Mouse (Mus musculus) liver, postnatal 0 days (tissue): ENCODE measurements at regions not wholly inside any gene's neighbourhood (a gene's known extent, or its start where the extent isn't known, plus 50 kb on each side); places are given as distances from the start of the nearest gene placed in this dataset.

Experiments
- ATAC-seq: fragments of 200-750 bp; cut with Nextera tagmentation; 2 replicates; pipeline ENCODE4 v1.8.0; 2017; ENCODE audit warnings: mild to moderate bottlenecking, moderate library complexity
- DNase-seq: peaks from one replicate; pipeline ENCODE4 v3.0.0-alpha.2; 2016
- H3K27ac ChIP-seq: fragments of 300-500 bp; sonication (generic); 2 replicates; pipeline ENCODE4 v1.5.1; 2014; ENCODE audit warnings: antibody characterized with exemption, moderate library complexity, mild to moderate bottlenecking, low read depth
- H3K27me3 ChIP-seq: fragments of 300-500 bp; sonication (generic); 2 replicates; pipeline ENCODE4 v1.6.1; 2014; ENCODE audit warnings: low read length, control low read depth, mixed read lengths; ENCODE audit not compliant: insufficient read depth
- H3K36me3 ChIP-seq: fragments of 300-500 bp; sonication (generic); replicated peaks from 2 replicates; pipeline ENCODE4 v1.6.1; 2014; ENCODE audit warnings: mild to moderate bottlenecking, control low read depth, low read length, moderate library complexity, mixed read lengths; ENCODE audit not compliant: insufficient read depth
- H3K4me1 ChIP-seq: fragments of 300-500 bp; sonication (generic); 2 replicates; pipeline ENCODE4 v1.6.1; 2014; ENCODE audit warnings: antibody characterized with exemption, mild to moderate bottlenecking, control low read depth; ENCODE audit not compliant: insufficient read depth
- H3K4me2 ChIP-seq: fragments of 300-500 bp; sonication (generic); 2 replicates; pipeline ENCODE4 v1.6.1; 2014; ENCODE audit warnings: low read depth, mild to moderate bottlenecking, low read length, moderate library complexity, mixed read lengths
- H3K4me3 ChIP-seq: fragments of 300-500 bp; sonication (generic); 2 replicates; pipeline ENCODE4 v1.5.1; 2014; ENCODE audit warnings: low read depth, low read length
- H3K9ac ChIP-seq: fragments of 300-500 bp; sonication (generic); replicated peaks from 2 replicates; pipeline ENCODE4 v1.6.1; 2014; ENCODE audit warnings: mild to moderate bottlenecking, moderate library complexity
- H3K9me3 ChIP-seq: fragments of 300-500 bp; sonication (generic); 2 replicates; pipeline ENCODE4 v1.6.1; 2016; ENCODE audit warnings: mild to moderate bottlenecking, control low read depth, low read length, mixed read lengths
- CTCF ChIP-seq: sonication (generic); IDR thresholded peaks from 2 replicates; pipeline ENCODE4 v1.5.1; 2016; ENCODE audit warnings: antibody characterized with exemption, low read depth
- EP300 ChIP-seq: IDR thresholded peaks from 2 replicates; pipeline ENCODE4 v1.6.1; 2016; ENCODE audit warnings: antibody characterized with exemption, low read depth, mild to moderate bottlenecking
- WGBS: fragments of 180-500 bp; shearing (Covaris S2); extraction: QIAGEN DNeasy Blood & Tissue Kit; methylation state at CpG from one replicate; pipeline ENCODE4 v1.1.7; 2014; ENCODE audit not compliant: insufficient replicate concordance; 5-methylcytosine and 5-hydroxymethylcytosine counted together

DNA sequence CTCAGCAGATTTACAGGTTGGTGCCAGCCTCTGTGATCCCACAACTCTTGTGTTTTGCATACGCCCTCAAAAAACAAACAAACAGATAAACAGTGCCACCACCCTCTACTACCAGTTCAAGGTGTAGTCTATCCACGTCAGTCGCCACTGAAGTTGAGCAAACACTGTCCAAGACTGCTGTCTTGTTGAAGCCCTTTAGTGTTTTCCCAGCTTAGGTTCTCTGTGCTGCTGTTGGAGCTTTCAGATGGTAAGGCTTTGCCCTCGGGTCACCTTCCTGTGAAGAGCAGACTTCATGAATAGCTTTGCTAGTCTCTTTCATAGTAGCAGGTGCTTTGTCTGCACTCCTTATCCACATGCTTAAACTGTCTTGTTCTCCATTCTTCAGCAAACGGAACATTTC, 93.0 kb upstream of the Rmdn2 start:
- WGBS: 70% methylated on average over 5 of the region's 5 CpGs

GRCm38 (mm10) chr17:79519356-79519755, 92.3 kb upstream of the Rmdn2 start:
- no peak for TF ChIP-seq EP300
- TF ChIP-seq CTCF: no peak
- Histone ChIP-seq H3K27me3 (no peaks in the 10 kb centered on the region), H3K9ac (no peak overlapping the region), H3K4me3 (no peak overlapping the region), H3K4me1 (no peaks in the 10 kb centered on the region), H3K27ac (no peak overlapping the region), H3K4me2 (no peak overlapping the region), H3K9me3 (no peaks in the 10 kb centered on the region), H3K36me3 (no peaks in the 10 kb centered on the region)
- 69% methylated on average over 4 of the region's 4 CpGs for WGBS
- DNase-seq (no peak), ATAC-seq (no peak)

More for the DNA sequence above, 93.0 kb upstream of the Rmdn2 start:
- H3K27ac ChIP-seq: no peak overlapping the region
- H3K4me2 ChIP-seq: no peak overlapping the region
- H3K4me1 ChIP-seq: no peaks in the 10 kb centered on the region
- no peaks in the 10 kb centered on the region for H3K36me3 ChIP-seq
- no peaks in the 10 kb centered on the region for H3K9me3 ChIP-seq
- no peaks in the 10 kb centered on the region for H3K27me3 ChIP-seq
- no peak overlapping the region for H3K9ac ChIP-seq
- ATAC-seq: no peak
- H3K4me3 ChIP-seq: no peak overlapping the region
- TF ChIP-seq EP300: no peak
- TF ChIP-seq CTCF: no peak
- no peak for DNase-seq

- 68% methylated on average over 5 of the region's 5 CpGs for WGBS
- Histone ChIP-seq H3K4me3 (no peak overlapping the region), H3K9me3 (no peaks in the 10 kb centered on the region), H3K4me2 (no peak overlapping the region), H3K36me3 (no peaks in the 10 kb centered on the region), H3K9ac (no peak overlapping the region), H3K4me1 (no peaks in the 10 kb centered on the region), H3K27me3 (no peaks in the 10 kb centered on the region), H3K27ac (no peak overlapping the region)
- ATAC-seq (no peak), DNase-seq (no peak)
- TF ChIP-seq EP300 (no peak), CTCF (no peak)
These were observed 91.4 kb upstream of the Rmdn2 start for GRCm38 (mm10) chr17:79520283-79520682.

GRCm38 (mm10) chr17:79521691-79522090, 90.0 kb upstream of the Rmdn2 start:
- ATAC-seq (no peak), DNase-seq (no peak)
- Histone ChIP-seq H3K27me3 (no peaks in the 10 kb centered on the region), H3K27ac (no peak overlapping the region), H3K4me1 (no peaks in the 10 kb centered on the region), H3K4me3 (no peak overlapping the region), H3K36me3 (no peaks in the 10 kb centered on the region), H3K9me3 (no peaks in the 10 kb centered on the region), H3K9ac (no peak overlapping the region), H3K4me2 (no peak overlapping the region)
- TF ChIP-seq EP300 (no peak), CTCF (no peak)
- 88% methylated on average over 7 of the region's 7 CpGs for WGBS

DNA sequence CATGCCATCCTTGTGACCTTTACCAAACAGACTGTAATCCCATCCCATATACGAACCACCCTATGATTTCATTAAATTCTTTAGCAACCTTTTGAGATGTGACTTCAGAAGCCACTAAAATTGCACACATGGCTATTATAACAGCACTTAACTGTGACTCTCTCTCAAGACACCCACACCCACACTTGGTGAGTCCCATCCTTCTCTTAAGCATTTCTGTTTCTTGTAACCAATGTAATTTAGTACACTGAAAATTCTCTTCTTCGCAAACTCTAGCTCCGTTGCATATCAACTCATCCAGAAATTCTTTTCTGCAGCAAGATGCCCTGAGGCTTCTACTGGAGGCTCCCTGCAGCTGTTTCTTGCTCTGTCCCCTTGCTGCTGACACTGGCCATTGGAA, 88.4 kb upstream of the Rmdn2 start:
- no peak for TF ChIP-seq CTCF
- no peak for TF ChIP-seq EP300
- no peak for ATAC-seq

DNA sequence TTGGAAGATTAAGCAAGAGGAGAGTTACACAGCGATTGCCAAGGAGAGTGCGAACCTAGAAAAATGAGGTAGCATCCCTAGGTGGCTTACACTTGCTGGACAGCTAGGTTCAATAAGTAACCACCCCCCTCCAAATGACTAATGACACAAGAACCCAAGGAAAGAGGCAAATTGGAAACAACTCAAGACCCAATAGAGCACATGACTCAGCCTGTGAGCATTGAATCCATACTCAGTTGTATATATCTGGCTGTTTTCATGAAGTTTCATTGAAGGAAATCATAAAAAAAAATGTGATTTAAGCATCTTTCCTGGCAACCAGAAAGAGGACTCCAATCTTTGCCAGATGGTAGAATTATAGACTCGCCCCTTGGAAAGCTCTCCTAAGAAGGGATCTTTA, 84.3 kb upstream of the Rmdn2 start:
- Histone ChIP-seq H3K4me3 (no peak overlapping the region), H3K36me3 (no peaks in the 10 kb centered on the region), H3K9me3 (no peaks in the 10 kb centered on the region), H3K4me1 (no peaks in the 10 kb centered on the region), H3K4me2 (no peak overlapping the region), H3K27ac (no peak overlapping the region), H3K27me3 (no peaks in the 10 kb centered on the region), H3K9ac (no peak overlapping the region)
- WGBS: 88% methylated on average over 3 of the region's 3 CpGs
- ATAC-seq: no peak
- DNase-seq: no peak
- no peak for TF ChIP-seq EP300
- no peak for TF ChIP-seq CTCF

More for the DNA sequence above, 88.4 kb upstream of the Rmdn2 start:
- Histone ChIP-seq H3K36me3 (no peaks in the 10 kb centered on the region), H3K4me3 (no peak overlapping the region), H3K27me3 (no peaks in the 10 kb centered on the region), H3K4me2 (no peak overlapping the region), H3K9me3 (no peaks in the 10 kb centered on the region), H3K4me1 (no peaks in the 10 kb centered on the region), H3K9ac (no peak overlapping the region), H3K27ac (no peak overlapping the region)
- DNase-seq: no peak
- 89% methylated on average over 3 of the region's 3 CpGs for WGBS

- Histone ChIP-seq H3K36me3 (no peaks in the 10 kb centered on the region), H3K4me3 (no peak overlapping the region), H3K4me2 (no peak overlapping the region), H3K27ac (no peak overlapping the region), H3K9ac (no peak overlapping the region), H3K27me3 (no peaks in the 10 kb centered on the region), H3K4me1 (no peaks in the 10 kb centered on the region), H3K9me3 (no peaks in the 10 kb centered on the region)
- WGBS: 62% methylated on average over 4 of the region's 4 CpGs
- DNase-seq: no peak
- no peak for ATAC-seq
- TF ChIP-seq CTCF: no peak
- TF ChIP-seq EP300: no peak
These were observed 75.1 kb upstream of the Rmdn2 start for GRCm38 (mm10) chr17:79536549-79536948.
